Mouse (Mus musculus) right cerebral cortex, adult 2 months (tissue): ENCODE measurements around the gene Pik3ca.

Experiments used
- DNase-seq, 2 experiments: peaks; one replicate each; pipeline ENCODE4 v3.0.0; 2021 to 2022; ENCODE audit warnings: low spot score in 2 of 2

The Pik3ca gene

GRCm38 (mm10) chr3:32441710-32442109, 44.2 kb downstream of the Pik3ca start:
- DNase-seq: no peak

- DNase-seq: no peak
Measured at GRCm38 (mm10) chr3:32454329-32455021, 57.0 kb downstream of the Pik3ca start.

- peak in 1 of 2 experiments; percentile 32 for DNase-seq
Measured at GRCm38 (mm10) chr3:32459777-32460176, 62.3 kb downstream of the Pik3ca start.

GRCm38 (mm10) chr3:32467321-32467720, 69.8 kb downstream of the Pik3ca start:
- DNase-seq: no peak

GRCm38 (mm10) chr3:32468411-32468810, 70.9 kb downstream of the Pik3ca start:
- DNase-seq: no peak

- no peak for DNase-seq
Measured at GRCm38 (mm10) chr3:32470449-32470848, 73.0 kb downstream of the Pik3ca start.

- DNase-seq: peak; percentile 45 to 53
Measured at GRCm38 (mm10) chr3:32471098-32471497, 73.6 kb downstream of the Pik3ca start.

GRCm38 (mm10) chr3:32472191-32472900, 74.9 kb downstream of the Pik3ca start:
- no peak for DNase-seq

- DNase-seq: no peak
Measured at GRCm38 (mm10) chr3:32473184-32473583, 75.7 kb downstream of the Pik3ca start.

- no peak for DNase-seq
Measured at GRCm38 (mm10) chr3:32479961-32480360, 82.5 kb downstream of the Pik3ca start.

- DNase-seq: no peak
Measured at GRCm38 (mm10) chr3:32483035-32483434, 85.6 kb downstream of the Pik3ca start.

- DNase-seq: no peak
Measured at GRCm38 (mm10) chr3:32486543-32486942, 89.1 kb downstream of the Pik3ca start.

GRCm38 (mm10) chr3:32488172-32488571, 90.7 kb downstream of the Pik3ca start:
- no peak for DNase-seq

- no peak for DNase-seq
Measured at GRCm38 (mm10) chr3:32490076-32490927, 92.8 kb downstream of the Pik3ca start.

GRCm38 (mm10) chr3:32490928-32491315, 93.5 kb downstream of the Pik3ca start:
- DNase-seq: no peak

GRCm38 (mm10) chr3:32492097-32493090, 94.9 kb downstream of the Pik3ca start, which contains the start of gene Kcnmb3:
Kcnmb3 (minus strand) TSS chr3:32492231.
- no peak for DNase-seq

- DNase-seq: no peak
Measured at GRCm38 (mm10) chr3:32494387-32495087, 97.1 kb downstream of the Pik3ca start.

GRCm38 (mm10) chr3:32495088-32495770, 97.8 kb downstream of the Pik3ca start:
- no peak for DNase-seq

- DNase-seq: no peak
Measured at GRCm38 (mm10) chr3:32495856-32496710, 98.6 kb downstream of the Pik3ca start.
